ENCODE assay signal across 7 mouse cellular contexts in the genomic region with DNA sequence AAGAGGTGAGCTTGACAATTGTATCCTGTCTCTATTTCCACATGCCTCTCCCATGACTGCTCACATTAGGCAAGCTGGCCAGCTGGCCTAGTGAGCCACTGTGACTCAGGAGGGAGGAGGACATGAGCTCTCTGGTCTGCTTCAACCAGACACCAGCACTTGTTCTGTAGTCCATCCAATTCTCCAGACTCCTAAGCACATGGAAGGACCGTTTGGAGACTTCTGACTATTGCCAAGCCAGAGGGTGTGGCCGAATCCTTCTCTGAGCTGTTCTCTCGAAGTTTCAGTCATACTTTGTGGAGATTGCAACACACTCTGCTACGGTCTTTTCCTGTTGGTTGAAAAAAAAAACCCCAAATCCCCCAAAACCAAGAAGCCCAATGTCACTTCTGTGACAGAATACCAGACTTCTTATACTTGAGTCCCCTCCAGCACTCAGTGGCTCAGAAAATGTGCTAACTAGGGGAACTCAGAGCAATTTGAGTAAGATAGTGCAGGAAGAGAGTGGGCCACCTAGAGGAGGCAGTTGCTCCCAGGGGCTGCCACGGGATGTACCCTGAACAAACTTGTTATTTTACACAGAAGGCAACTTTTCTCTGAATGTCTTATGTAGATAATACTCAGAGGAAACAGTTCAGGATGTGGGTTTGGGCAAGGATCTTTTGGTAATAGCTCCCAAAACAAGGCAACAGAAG. TPM values are rescaled to one million over a fixed set of nuclear protein-coding genes. Genes with fewer than 3 reads are reported as not detected.
DNase-seq lines count a peak whose midpoint lies in the region; ATAC-seq lines count a peak whose summit lies in the region.

No protein-coding gene starts in this region.

- DNase-seq in CD4-positive, CD25-positive, alpha-beta regulatory T cell, adult 2 months (ENCODE audit: low read depth, low spot score) = peak; percentile 60
- peak; percentile 22 for DNase-seq in adrenal gland, postnatal 10 days
- peak; percentile 63 for DNase-seq in induced T-regulatory cell, adult 2 months (ENCODE audit: low read depth)
- no peak for DNase-seq in kidney, adult 11 months
- no peak for DNase-seq in right cerebral cortex, postnatal 10 days (ENCODE audit: low spot score in 2 of 2)
- no peak for DNase-seq in layer of hippocampus, adult 9-10 months (ENCODE audit: low spot score)

- peak; percentile 39; the same call in 1 of the 2 replicates for ATAC-seq in neutrophil, adult 5-6 weeks (ENCODE audit: extremely low read depth, insufficient number of reproducible peaks, low FRiP score, poor library complexity, severe bottlenecking)

RNA-seq across cellular contexts. Expression of a gene that starts 21.3 kb away (rescaled TPM):
- total RNA-seq in adrenal gland, postnatal 10 days (2021) = 10 to 100 TPM; 31.5 to 32.2 TPM
- total RNA-seq in neutrophil, adult 5-6 weeks (2017) = 1.8 and 2.1 TPM in 2 replicates

Comparison
In these comparisons a context has a peak if more than half of its experiments do, and no peak if none do; other contexts are left out.
1. DNase-seq: peak in CD4-positive, CD25-positive, alpha-beta regulatory T cell, adult 2 months (single experiment), adrenal gland, postnatal 10 days (single experiment) and induced T-regulatory cell, adult 2 months (single experiment); none in kidney, adult 11 months (single experiment), right cerebral cortex, postnatal 10 days (0 of 2) and layer of hippocampus, adult 9-10 months (single experiment).
2. RNA of a gene that starts 21.3 kb away (total RNA-seq): 31.5 to 32.2 TPM in adrenal gland, postnatal 10 days; 1.8 to 2.1 TPM in neutrophil, adult 5-6 weeks; every median in the first group is over 10 times any median in the second.